Mouse (Mus musculus) intestine, postnatal 0 days (tissue): ENCODE data around the gene Fam217b. TPM values are rescaled to one million over a fixed set of nuclear protein-coding genes. Genes with fewer than 3 reads are reported as not detected.

Source experiments
- ATAC-seq: fragments of 200-750 bp; cut with Nextera tagmentation; 2 replicates; pipeline ENCODE4 v1.8.0; 2017; ENCODE audit warnings: mild to moderate bottlenecking, moderate TSS enrichment, moderate library complexity
- H3K27ac ChIP-seq: fragments of 300-500 bp; sonication (generic); 2 replicates; pipeline ENCODE4 v1.5.1; 2014; ENCODE audit warnings: mild to moderate bottlenecking, low read depth, low read length, moderate library complexity
- H3K27me3 ChIP-seq: fragments of 300-500 bp; sonication (generic); replicated peaks from 2 replicates; pipeline ENCODE4 v1.6.1; 2014; ENCODE audit warnings: low read length, mixed read lengths; ENCODE audit not compliant: control insufficient read depth, insufficient read depth
- H3K36me3 ChIP-seq: fragments of 300-500 bp; sonication (generic); 2 replicates; pipeline ENCODE4 v1.6.1; 2014; ENCODE audit warnings: mild to moderate bottlenecking, moderate library complexity; ENCODE audit not compliant: control insufficient read depth, insufficient read depth
- H3K4me1 ChIP-seq: fragments of 300-500 bp; sonication (generic); replicated peaks from 2 replicates; pipeline ENCODE4 v1.6.1; 2014; ENCODE audit warnings: antibody characterized with exemption, low read length, mixed read lengths; ENCODE audit not compliant: control insufficient read depth, insufficient read depth
- H3K4me2 ChIP-seq: fragments of 300-500 bp; sonication (generic); replicated peaks from 2 replicates; pipeline ENCODE4 v1.6.1; 2014; ENCODE audit warnings: low read depth, mild to moderate bottlenecking, moderate library complexity
- H3K4me3 ChIP-seq: fragments of 300-500 bp; sonication (generic); 2 replicates; pipeline ENCODE4 v1.5.1; 2014; ENCODE audit warnings: low read depth, low read length
- H3K9ac ChIP-seq: fragments of 300-500 bp; sonication (generic); 2 replicates; pipeline ENCODE4 v1.6.1; 2014; ENCODE audit warnings: mild to moderate bottlenecking, low read depth, low read length
- H3K9me3 ChIP-seq: fragments of 300-500 bp; sonication (generic); 2 replicates; pipeline ENCODE4 v1.6.1; 2016; ENCODE audit warnings: mixed run types; ENCODE audit not compliant: control insufficient read depth
- CTCF ChIP-seq: sonication (generic); IDR thresholded peaks from 2 replicates; pipeline ENCODE4 v1.5.1; 2016; ENCODE audit warnings: low read depth, mild to moderate bottlenecking, control low read depth, antibody characterized with exemption, moderate library complexity
- WGBS: fragments of 180-500 bp; shearing (Covaris S2); extraction: QIAGEN DNeasy Blood & Tissue Kit; methylation state at CpG from one replicate; pipeline ENCODE4 v1.1.7; 2014; 5-methylcytosine and 5-hydroxymethylcytosine counted together
- polyA plus RNA-seq: library from polyadenylated mRNA; unstranded; fragments of >200 nt; fragmentation: Nextera tagmentation; extraction: Ambion mirVana; gene quantifications from 2 replicates; pipeline ENCODE4 v1.2.1, GENCODE M21; 2015

Fam217b gene
- polyA plus RNA-seq, 1 experiment from 2014 or later, result 2.5 TPM

DNA sequence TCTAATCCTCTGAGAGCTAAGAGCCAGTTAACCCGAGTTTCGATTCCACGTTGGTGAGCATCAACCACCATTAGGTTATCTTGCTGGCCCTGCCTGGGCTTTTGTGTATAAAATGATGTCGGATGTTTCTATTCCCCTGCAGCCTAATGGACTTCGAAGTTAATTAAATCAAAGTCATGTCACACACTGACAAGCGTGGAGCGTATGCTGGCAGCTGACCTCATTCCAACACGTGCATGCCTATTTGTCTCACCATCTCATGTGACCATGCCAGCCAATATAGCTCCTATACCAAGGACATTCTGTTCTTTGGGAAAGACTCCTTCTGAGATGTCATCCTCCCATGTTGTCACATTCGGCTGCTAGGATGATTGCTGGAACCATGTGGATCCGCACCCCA is 59.6 kb downstream of the Fam217b start:
- ATAC-seq, result no peak
- TF ChIP-seq CTCF, result no peak
- H3K9ac ChIP-seq, result no peak overlapping the region
- H3K27ac ChIP-seq, result no peak overlapping the region
- no peak overlapping the region for H3K4me2 ChIP-seq
- no peaks in the 10 kb centered on the region for H3K36me3 ChIP-seq
- no peaks in the 10 kb centered on the region for H3K9me3 ChIP-seq
- no peaks in the 10 kb centered on the region for H3K27me3 ChIP-seq
- H3K4me1 ChIP-seq, result peaks cover 2% of the 10 kb centered on the region; the same call in 1 of the 2 replicates
- no peak overlapping the region for H3K4me3 ChIP-seq
- WGBS, result 78% methylated on average over 10 of the region's 10 CpGs

Other genes starting within 250 kb of the Fam217b start
- 0.13 TPM in 1 of 2 replicates, not detected in the other for gene Sycp2, start 6.8 kb upstream of the Fam217b start, polyA plus RNA-seq
- gene Ppp1r3d, start 52 bp upstream of the Fam217b start, polyA plus RNA-seq, result 2.7 and 2.8 TPM in 2 replicates
- gene Cdh26, start 16.0 kb downstream of the Fam217b start, polyA plus RNA-seq, result 0.43 and 0.68 TPM in 2 replicates